Mouse (Mus musculus): Measurements from ENCODE around the gene Igfbp5.

- no peak for TF ChIP-seq CTCF (IDR thresholded peaks at IDR 0.05; ENCODE audit: low read depth)
- TF ChIP-seq EP300 (IDR thresholded peaks at IDR 0.05; ENCODE audit: low read depth), result no peak
Measured at GRCm38 (mm10) chr1:72828843-72829242, 45.8 kb downstream of the Igfbp5 start.

All from heart, postnatal 0 days (tissue).